Mouse (Mus musculus) megakaryocyte-erythroid progenitor cell, adult 5-6 weeks (primary cell): ENCODE data around the gene Itk. TPM values are rescaled to one million over a fixed set of nuclear protein-coding genes. Genes with fewer than 3 reads are reported as not detected.
"Not testable (repeated sequence)": the region's sequence is repeated elsewhere in the genome, so short reads cannot be mapped to it uniquely, and the experiment has no call there.

Experiments used
- ATAC-seq: replicated peaks from 2 replicates; pipeline ENCODE4 v1.8.0; 2016; ENCODE audit warnings: mild to moderate bottlenecking, inconsistent platforms; ENCODE audit not compliant: severe bottlenecking, poor library complexity, low FRiP score, low TSS enrichment
- total RNA-seq, 2 experiments: library from RNA; stranded (forward) in 1 of 2; stranded (reverse) in 1 of 2; fragments of 200-1000, 215-1000 nt in 1 of 2; fragments of >200 nt in 1 of 2; fragmentation: Nextera tagmentation in 1 of 2; gene quantifications; 2 replicates each; pipeline ENCODE4 v1.2.3; 2014 to 2017

Itk gene
- total RNA-seq (2014; fragmentation: Nextera tagmentation) (3.4 and 4.8 TPM in 2 replicates), total RNA-seq (2017) (1.7 and 1.8 TPM in 2 replicates)

DNA sequence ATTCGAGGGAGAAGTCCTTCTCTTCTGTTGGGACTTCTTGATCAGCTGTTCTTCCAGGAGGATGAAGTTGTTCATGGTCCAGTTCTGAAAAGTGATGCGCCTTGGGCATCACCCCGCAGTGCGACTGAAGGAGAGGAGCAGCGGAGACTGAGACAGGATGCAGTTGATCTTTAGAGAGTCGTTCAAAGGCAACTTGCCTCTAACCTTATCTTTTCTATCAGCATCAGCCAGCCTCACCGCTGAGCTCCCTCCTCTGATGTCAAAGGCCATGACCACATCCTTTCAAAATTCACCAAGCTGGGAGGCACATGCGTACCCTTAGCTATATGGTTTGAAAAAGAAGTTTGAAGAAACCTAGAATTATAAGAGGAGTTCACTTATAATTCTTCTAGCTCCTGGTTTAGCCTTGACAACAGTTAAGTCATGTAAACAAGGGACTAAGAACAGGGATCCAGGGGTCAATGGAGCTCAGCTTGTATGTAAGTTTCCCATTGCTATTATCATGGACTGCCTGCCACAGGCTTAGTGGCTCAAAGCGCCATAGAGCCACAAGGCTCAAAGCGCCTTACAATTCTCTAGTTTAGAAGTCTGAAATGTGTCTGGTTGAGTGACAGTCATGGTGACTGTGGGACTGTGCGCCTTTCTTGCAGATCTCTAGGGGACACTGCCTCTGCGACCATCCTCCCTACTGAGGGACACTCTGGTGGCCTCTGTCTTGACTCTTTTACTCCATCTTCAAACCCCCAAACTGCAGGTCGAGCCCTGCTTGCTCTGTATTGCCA, at the start of gene Itk:
Itk (minus strand) TSS at position 180 of the 782 bp plus-strand sequence.
- peak; percentile 61; the same call in 1 of the 2 replicates for ATAC-seq

DNA sequence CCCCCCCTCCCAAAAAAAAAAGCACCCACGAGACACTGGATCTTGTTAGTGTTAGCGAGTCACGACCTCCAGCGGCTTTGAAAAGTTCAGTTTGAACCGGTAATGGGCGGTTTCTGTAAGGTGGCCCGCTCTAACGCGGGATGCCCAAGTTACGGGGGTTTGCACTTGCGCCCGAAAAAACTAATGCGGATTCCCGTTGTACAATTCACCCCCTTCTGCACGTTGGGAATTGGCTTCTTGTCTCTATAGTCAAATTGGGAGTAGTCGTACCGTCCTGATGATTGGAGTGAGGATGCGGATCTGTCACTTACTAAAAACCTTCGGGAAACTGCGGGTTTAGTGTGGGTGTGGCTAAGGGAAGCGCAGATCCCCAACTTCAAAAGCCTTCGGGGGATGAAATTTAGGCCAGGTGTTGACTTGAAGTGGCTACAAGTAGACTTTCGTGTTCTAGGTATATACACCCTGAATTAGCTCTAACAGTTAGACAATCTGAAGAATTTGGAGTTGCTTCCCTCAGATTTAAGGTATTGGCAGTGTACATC, 48.2 kb upstream of the Itk start:
- no peak for ATAC-seq

DNA sequence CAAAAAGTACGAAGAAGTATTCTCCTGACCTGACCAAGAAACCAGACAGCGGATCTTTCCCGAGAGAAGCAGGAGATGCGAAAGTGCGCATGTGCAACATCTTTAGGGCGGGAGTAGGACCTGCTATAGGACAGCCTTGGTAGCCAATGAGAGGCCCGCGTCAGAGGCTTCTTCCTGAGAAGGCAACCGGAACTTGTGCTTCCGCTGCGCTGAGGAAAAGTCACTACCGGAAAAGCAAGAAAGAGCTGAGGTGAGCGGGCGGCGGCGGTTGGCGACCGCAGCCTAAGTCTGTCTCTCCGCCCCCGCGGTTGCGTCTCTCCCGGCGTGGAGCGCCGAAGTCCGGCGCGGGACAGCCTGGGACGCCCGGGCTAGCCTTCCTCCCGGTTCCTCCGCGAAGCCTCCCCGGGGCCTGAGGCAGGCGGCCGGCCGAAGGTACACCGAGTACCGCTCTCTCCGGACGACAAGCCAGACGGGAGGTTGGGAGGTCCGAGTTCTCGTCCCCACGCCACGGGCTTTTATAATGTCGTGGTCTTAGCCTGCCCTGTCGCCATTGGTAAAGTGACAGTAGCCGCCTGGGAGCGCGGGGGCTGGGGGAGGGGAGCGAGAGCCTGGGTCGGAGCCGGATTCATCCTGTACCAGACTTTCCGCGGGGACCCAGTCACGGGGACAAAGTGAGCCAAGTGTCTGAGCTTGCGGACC, 47.6 kb upstream of the Itk start, which contains the start of gene Med7:
Med7 (plus strand) TSS at position 166 of the 699 bp plus-strand sequence.
- peak; percentile 91 for ATAC-seq

DNA sequence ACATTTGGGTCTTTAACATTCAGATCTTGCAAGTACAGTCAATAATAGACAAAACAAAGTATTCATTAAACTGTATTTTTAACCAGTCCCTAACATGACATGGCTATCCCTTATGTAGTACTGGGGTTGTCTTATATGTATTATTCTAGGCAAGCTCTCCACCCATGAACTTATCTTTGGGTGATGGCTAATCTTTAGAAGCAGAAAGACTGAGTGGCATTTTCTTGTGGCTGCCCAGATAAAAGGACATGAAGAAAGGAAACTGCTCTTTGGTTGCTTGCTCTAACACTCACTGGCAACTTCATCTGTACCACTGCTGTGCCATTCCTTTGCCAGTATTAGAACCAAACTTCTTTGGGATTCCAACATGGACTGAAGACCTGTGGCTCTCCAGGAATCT, 46.0 kb upstream of the Itk start:
- ATAC-seq: peak; percentile 28

DNA sequence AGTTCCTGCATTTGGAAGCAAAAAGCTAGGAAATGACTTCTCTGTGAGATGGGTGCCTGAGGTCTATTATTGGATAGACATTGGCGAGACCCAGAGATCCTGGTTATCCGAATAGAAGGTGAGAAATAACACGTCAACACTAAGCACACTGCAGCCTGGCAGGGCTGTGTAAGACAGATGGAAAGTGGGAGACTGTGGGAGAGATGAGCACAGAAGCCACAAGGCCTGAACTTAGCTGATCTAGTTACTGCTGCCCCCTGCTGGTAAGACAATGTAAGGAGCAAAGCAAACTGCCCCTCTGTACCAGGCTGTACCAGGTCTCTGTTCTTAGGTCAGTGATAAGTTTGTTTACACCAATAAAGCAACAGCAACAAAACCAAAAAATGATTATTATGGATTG, 41.8 kb upstream of the Itk start:
- ATAC-seq: peak; percentile 81

GRCm38 (mm10) chr11:46430123-46430522, 40.8 kb upstream of the Itk start:
- ATAC-seq: no peak

- ATAC-seq: not testable (repeated sequence)
Measured at GRCm38 (mm10) chr11:46428131-46428530, 38.8 kb upstream of the Itk start.

- ATAC-seq: no peak
Measured at GRCm38 (mm10) chr11:46421086-46421888, 32.0 kb upstream of the Itk start.

DNA sequence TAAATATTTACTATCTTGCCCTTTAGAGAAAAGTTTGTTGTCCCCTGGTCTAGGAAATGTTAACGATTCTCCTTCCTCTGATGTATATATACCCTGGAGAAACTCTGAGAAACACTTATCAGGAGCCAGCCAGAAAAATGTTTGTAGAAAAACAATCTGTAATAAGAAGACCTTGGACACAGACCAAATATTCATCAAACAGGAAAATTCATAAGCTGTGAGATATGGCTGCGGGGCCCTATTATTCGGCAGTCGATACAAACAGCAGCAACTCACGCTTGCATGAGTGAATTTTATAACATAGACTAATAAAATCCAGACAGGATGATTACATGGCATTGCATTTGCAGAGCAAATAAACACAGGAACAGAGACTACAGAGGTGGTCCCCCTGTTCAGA, 29.5 kb upstream of the Itk start:
- no peak for ATAC-seq

DNA sequence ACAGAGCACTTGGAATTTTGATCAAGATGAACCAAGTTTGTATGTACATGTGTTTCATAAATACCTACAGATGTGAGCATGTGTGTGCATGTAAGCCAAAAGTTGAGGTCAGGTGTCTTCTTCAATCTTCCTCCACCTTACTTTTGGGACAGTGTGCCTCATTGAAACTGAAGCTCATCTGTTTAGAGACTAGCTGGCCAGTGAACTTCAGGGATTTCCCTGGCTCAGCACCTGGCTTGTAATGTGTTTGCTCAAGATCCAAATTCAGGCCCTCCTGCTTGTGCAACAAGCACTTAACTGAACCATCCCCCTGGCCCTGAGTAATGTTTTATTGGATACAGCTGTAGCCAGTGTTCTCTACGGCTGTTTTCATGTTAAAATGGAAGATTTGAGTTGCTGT, 29.1 kb upstream of the Itk start:
- ATAC-seq: no peak

- no peak for ATAC-seq
Measured at GRCm38 (mm10) chr11:46410018-46410563, 20.8 kb upstream of the Itk start.

- ATAC-seq: no peak
Measured at GRCm38 (mm10) chr11:46406721-46407120, 17.4 kb upstream of the Itk start.

DNA sequence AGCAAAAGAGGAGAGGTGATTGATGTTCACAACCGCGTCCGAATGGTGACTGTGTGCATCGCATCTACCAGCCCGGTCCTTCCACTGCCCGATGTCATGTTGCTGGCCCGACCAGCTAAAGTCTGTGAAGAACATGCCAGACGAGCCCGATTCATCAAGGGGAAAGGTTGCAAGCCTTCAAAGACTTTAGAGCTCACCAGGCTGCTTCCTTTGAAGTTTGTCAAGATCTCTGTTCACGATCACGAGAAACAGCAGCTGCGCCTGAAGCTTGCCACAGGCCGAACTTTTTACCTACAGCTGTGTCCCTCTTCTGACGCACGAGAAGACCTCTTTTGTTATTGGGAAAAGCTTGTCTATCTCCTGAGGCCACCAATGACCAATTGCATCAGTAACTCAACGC, 15.7 kb upstream of the Itk start:
- ATAC-seq: no peak

DNA sequence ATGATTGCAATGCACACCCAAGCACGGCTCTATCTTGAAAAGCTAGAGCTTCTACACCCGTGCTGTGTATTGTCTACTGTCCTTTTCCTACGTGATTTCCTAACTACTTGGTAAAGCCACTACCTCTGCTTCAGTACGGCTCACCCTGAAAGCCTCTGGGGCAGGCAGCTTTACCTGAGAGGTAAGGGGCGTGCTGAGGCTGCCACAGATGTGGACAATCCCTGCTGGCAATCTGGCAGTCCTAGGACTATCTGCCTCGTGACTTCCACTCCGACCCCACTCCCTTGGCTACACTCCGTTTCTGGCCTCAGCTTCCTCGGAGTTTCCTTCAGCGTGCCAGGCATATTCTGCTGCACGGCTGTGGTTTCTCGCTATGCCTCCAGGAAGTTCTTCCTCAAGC, 12.2 kb upstream of the Itk start:
- ATAC-seq: no peak

DNA sequence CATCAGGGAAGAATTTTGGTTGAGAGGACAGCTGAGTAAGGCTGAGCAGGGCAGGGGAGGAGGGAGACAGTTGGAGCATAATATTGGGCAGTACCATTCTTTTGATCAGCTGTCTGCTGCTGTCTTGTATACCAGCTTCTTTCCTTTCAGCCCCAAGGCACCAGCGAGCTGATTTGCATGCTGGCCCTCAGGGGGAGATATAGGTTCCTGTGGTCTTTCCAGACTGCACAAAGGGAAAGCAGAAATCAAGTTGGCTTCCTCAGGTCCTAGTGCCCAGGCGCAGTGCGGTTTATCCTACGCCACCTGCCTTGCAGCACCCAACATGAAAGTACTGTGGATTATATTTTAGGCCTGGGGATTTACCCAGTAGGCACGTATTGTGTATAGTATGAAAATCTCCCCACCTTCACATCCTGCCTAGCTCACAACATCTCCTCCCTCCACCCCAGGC, 9.6 kb upstream of the Itk start:
- ATAC-seq: 0 out of 2 replicates have a peak, but pooled peaks have one; percentile 15

DNA sequence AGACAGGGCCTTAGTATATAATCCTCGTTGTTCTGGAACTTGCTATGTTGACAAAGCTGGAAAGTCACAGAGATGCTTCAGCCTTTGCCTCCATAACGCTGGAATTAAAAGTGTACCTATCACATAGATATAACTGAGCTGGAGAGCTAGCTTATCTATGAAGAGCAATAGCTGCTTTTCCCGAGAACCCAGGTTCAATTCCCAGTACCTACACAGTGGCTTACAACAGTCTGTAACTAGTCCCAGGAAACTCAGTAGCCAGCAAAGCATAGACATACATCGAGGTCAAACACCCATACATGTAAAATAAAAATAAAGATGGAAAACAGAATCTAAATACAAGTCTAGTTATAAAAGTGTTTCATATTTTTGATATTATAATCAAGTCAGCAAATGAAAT, 9.2 kb upstream of the Itk start:
- ATAC-seq: no peak

GRCm38 (mm10) chr11:46397900-46398299, 8.6 kb upstream of the Itk start:
- no peak for ATAC-seq

- peak; percentile 49; the same call in 1 of the 2 replicates for ATAC-seq
Measured at GRCm38 (mm10) chr11:46396860-46397179, 7.5 kb upstream of the Itk start.

DNA sequence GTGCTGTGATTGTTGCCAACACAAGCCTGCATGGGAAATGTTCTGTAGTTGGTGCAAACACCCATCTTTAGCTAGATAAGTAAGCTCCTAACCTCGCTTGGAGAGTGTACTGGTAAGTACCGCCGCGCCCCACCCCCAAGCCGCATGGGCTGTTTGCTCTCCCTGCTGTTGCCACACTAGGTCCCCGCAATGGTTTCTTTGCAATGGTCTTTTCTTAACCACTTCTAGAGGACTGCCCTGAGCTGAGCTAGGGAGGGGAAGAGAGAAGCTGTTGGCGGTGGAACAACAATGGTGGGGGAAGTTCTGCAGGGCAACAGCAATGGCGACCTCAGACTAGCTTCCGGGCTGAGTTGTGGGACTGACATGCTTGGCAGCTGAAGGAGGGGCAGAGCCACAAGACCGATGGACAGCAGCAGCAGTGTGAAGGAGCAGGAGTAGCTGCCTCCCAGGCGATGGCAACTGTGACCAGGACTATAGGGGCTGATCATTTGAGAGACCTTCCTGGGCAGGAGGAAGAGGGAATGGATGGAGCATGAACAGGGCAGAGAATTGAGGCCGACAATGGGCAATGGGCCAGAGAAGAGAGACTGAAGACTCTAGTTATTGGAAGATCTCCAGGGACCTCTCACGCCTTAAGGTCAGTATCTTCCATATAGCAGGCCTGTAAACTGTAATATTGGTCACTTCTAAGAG, 7.0 kb upstream of the Itk start, which contains the start of gene Fam71b:
Fam71b (plus strand) TSS at position 393 of the 693 bp plus-strand sequence.
- peak; percentile 63; the same call in 1 of the 2 replicates for ATAC-seq
